Mouse (Mus musculus): ENCODE data around the gene Gm10803. TPM values are rescaled to one million over a fixed set of nuclear protein-coding genes. Genes with fewer than 3 reads are reported as not detected.
"Not testable (repeated sequence)": the region's sequence is repeated elsewhere in the genome, so short reads cannot be mapped to it uniquely, and the experiment has no call there.

Gm10803 gene
- polyA plus RNA-seq (2012; ENCODE audit: insufficient read depth, low replicate concordance), result not detected in 2 replicates

DNA sequence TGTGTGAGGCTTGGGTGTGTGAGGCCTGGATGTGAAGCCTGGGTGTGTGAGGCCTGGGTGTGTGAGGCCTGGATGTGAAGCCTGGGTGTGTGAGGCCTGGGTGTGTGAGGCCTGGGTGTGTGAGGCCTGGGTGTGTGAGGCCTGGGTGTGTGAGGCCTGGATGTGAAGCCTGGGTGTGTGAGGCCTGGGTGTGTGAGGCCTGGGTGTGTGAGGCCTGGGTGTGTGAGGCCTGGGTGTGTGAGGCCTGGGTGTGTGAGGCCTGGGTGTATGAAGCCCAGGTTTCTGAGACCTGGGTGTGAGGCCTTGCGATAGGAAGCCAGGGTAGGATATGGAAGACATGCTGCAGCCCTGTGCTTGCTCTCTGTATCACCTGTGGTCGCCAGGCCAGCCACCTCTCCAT lies at the start of gene Gm10803:
Gm10803 (plus strand) TSS at position 301 of the 400 bp plus-strand sequence.
- H3K4me1 ChIP-seq; H3K4me3 ChIP-seq (replicated peaks); H3K36me3 ChIP-seq (replicated peaks; ENCODE audit: low read length): not testable (repeated sequence)
- H3K27me3 ChIP-seq (replicated peaks), result peaks cover 42% of the 10 kb centered on the region
- H3K9me3 ChIP-seq, result peaks cover 13% of the 10 kb centered on the region

DNA sequence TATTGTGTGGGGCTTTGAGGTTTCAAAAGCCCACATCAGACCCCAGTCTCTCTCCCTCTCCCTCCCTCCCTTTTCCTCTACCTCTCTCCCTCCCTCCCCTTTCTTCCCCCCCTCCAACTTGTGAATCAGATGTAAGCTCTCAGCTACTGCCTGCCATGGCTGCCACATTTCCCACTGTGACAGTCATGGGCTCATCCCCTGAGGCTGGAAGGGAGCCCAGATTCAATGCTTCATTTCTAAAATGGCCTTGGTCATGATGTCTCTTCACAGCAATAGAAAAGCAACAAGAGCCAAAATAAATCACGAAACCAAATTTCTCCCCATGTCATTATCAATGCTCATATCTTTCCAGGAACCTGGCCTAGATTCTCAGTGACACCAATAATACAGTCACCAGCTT lies 49.5 kb upstream of the Gm10803 start:
- TF ChIP-seq GATA1 (IDR thresholded peaks at IDR 0.05; ENCODE audit: borderline replicate concordance, low read length) (no peak), FLI1 (IDR thresholded peaks at IDR 0.05; ENCODE audit: low read length) (no peak)
- Histone ChIP-seq H3K4me1 (no peaks in the 10 kb centered on the region), H3K9me3 (peaks cover 4% of the 10 kb centered on the region; the same call in 1 of the 2 replicates), H3K36me3 (replicated peaks; ENCODE audit: low read length) (no peaks in the 10 kb centered on the region), H3K27me3 (replicated peaks) (peaks cover 42% of the 10 kb centered on the region), H3K4me3 (replicated peaks) (no peak overlapping the region)

GRCm38 (mm10) chr2:93512130-93512529 lies 48.2 kb upstream of the Gm10803 start:
- Histone ChIP-seq H3K9me3 (peaks cover 4% of the 10 kb centered on the region; the same call in 1 of the 2 replicates), H3K27me3 (replicated peaks) (peaks cover 40% of the 10 kb centered on the region), H3K36me3 (replicated peaks; ENCODE audit: low read length) (no peaks in the 10 kb centered on the region), H3K4me3 (replicated peaks) (no peak overlapping the region), H3K4me1 (no peaks in the 10 kb centered on the region)
- TF ChIP-seq GATA1 (IDR thresholded peaks at IDR 0.05; ENCODE audit: borderline replicate concordance, low read length) (no peak), FLI1 (IDR thresholded peaks at IDR 0.05; ENCODE audit: low read length) (no peak)

DNA sequence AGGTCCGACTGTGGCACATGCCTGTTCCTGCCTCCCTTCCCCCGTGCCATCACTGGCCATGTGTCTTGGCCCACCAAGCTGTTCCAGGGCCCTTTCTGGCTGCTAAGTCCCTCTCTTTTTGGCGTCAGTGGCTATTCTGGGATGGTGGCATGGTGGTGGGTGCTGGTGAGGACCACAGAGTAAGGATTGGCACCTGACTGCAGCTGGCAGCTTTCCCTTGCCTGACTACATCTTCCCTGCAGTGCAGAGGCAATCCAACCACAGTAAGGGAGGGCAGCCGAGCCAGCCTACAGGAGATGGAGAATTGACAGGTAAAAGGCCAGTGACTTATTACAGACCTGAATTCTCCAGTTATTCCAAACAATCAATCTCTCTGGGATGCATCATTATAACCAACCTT lies 45.1 kb upstream of the Gm10803 start:
- Histone ChIP-seq H3K4me3 (replicated peaks) (no peak overlapping the region), H3K27me3 (replicated peaks) (peaks cover 49% of the 10 kb centered on the region), H3K9me3 (peaks cover 4% of the 10 kb centered on the region; the same call in 1 of the 2 replicates), H3K36me3 (replicated peaks; ENCODE audit: low read length) (no peaks in the 10 kb centered on the region), H3K4me1 (no peaks in the 10 kb centered on the region)
- TF ChIP-seq FLI1 (IDR thresholded peaks at IDR 0.05; ENCODE audit: low read length) (no peak), GATA1 (IDR thresholded peaks at IDR 0.05; ENCODE audit: borderline replicate concordance, low read length) (no peak)

DNA sequence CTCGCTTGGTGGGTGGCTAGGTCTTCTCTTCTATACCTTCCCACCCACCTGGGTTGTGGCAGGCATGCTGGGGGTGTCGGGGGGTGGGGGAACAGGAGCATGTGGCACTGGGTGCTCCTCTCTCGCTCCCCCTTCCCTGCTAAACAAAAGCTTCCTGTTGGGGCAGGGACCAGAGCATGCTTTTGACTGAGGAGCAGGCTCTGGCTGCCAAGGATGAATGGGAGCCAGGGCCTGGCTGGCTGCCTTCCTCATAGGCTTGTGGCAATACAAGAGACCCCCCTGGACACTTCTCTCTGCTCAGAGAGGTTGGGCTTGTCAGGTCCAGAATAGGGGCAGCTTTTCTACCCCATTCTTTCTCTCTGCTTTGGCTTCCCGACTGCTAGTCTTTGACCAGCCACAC lies 39.3 kb upstream of the Gm10803 start:
- Histone ChIP-seq H3K9me3 (no peaks in the 10 kb centered on the region), H3K36me3 (replicated peaks; ENCODE audit: low read length) (no peaks in the 10 kb centered on the region), H3K4me3 (replicated peaks) (no peak overlapping the region), H3K4me1 (no peaks in the 10 kb centered on the region; the same call in 1 of the 2 replicates), H3K27me3 (replicated peaks) (peaks cover 60% of the 10 kb centered on the region)
- TF ChIP-seq GATA1 (IDR thresholded peaks at IDR 0.05; ENCODE audit: borderline replicate concordance, low read length) (no peak), FLI1 (IDR thresholded peaks at IDR 0.05; ENCODE audit: low read length) (no peak)

- no peak for TF ChIP-seq GATA1 (IDR thresholded peaks at IDR 0.05; ENCODE audit: borderline replicate concordance, low read length)
- TF ChIP-seq FLI1 (IDR thresholded peaks at IDR 0.05; ENCODE audit: low read length), result no peak
- Histone ChIP-seq H3K27me3 (replicated peaks) (peaks cover 57% of the 10 kb centered on the region), H3K4me1 (no peaks in the 10 kb centered on the region; the same call in 1 of the 2 replicates), H3K36me3 (replicated peaks; ENCODE audit: low read length) (no peaks in the 10 kb centered on the region), H3K9me3 (no peaks in the 10 kb centered on the region), H3K4me3 (replicated peaks) (no peak overlapping the region)
These were observed 38.8 kb upstream of the Gm10803 start for GRCm38 (mm10) chr2:93521571-93521970.

- Histone ChIP-seq H3K27me3 (replicated peaks) (peaks cover 55% of the 10 kb centered on the region), H3K4me3 (replicated peaks) (no peak overlapping the region), H3K36me3 (replicated peaks; ENCODE audit: low read length) (no peaks in the 10 kb centered on the region), H3K9me3 (no peaks in the 10 kb centered on the region), H3K4me1 (no peaks in the 10 kb centered on the region; the same call in 1 of the 2 replicates)
- TF ChIP-seq GATA1 (IDR thresholded peaks at IDR 0.05; ENCODE audit: borderline replicate concordance, low read length) (no peak), FLI1 (IDR thresholded peaks at IDR 0.05; ENCODE audit: low read length) (no peak)
These were observed 38.4 kb upstream of the Gm10803 start for GRCm38 (mm10) chr2:93522005-93522404.

DNA sequence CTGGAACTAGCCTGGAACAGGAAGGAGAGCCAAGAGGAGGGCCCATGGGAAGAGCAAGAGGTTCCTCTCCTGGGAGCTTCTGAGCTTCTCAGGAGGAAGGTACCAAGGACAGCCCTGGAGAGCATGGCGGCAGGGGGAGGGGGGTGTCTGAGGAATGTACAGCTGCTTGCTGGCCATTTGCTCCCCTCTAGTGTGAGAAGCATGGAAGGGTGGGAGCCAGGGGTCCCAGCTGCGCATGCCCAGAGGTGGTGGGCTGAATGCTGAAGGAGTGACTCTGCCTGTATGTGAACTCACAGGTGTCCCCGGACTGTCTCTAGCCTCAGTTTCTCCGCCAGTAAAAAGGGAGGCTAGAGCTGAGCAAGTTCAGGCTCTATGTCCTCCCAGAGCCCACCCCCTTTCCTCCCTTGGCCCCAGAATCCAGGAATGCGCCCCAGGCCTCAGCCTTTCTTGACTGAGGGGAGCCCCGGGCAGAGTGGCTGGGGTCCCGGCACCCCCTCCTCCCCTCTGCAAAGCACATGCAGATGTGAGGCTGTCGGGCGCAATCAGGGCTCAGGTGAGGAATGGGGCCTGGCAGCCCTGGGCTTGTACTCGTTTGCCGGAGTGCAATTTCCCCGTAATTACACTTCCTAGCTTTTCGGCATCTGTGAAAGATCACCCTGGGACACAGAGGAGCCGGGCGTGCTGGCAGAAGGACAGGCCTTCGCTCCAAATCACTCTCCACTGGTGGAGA lies 35.2 kb upstream of the Gm10803 start:
- TF ChIP-seq FLI1 (IDR thresholded peaks at IDR 0.05; ENCODE audit: low read length) (no peak), GATA1 (IDR thresholded peaks at IDR 0.05; ENCODE audit: borderline replicate concordance, low read length) (no peak)
- no peaks in the 10 kb centered on the region; the same call in 1 of the 2 replicates for H3K4me1 ChIP-seq
- no peaks in the 10 kb centered on the region for H3K9me3 ChIP-seq
- peaks cover 56% of the 10 kb centered on the region for H3K27me3 ChIP-seq (replicated peaks)
- no peak overlapping the region for H3K4me3 ChIP-seq (replicated peaks)
- no peaks in the 10 kb centered on the region for H3K36me3 ChIP-seq (replicated peaks; ENCODE audit: low read length)

GRCm38 (mm10) chr2:93529602-93530001 lies 30.8 kb upstream of the Gm10803 start:
- Histone ChIP-seq H3K36me3 (replicated peaks; ENCODE audit: low read length) (no peaks in the 10 kb centered on the region), H3K4me1 (no peaks in the 10 kb centered on the region; the same call in 1 of the 2 replicates), H3K4me3 (replicated peaks) (no peak overlapping the region), H3K9me3 (no peaks in the 10 kb centered on the region), H3K27me3 (replicated peaks) (peaks cover 46% of the 10 kb centered on the region)
- TF ChIP-seq GATA1 (IDR thresholded peaks at IDR 0.05; ENCODE audit: borderline replicate concordance, low read length) (no peak), FLI1 (IDR thresholded peaks at IDR 0.05; ENCODE audit: low read length) (no peak)

- H3K27me3 ChIP-seq (replicated peaks), result peaks cover 55% of the 10 kb centered on the region
- 0 out of 2 replicates have a peak, but pooled peaks cover 3% of the 10 kb centered on the region for H3K4me1 ChIP-seq
- H3K4me3 ChIP-seq (replicated peaks), result no peak overlapping the region
- H3K36me3 ChIP-seq (replicated peaks; ENCODE audit: low read length), result no peaks in the 10 kb centered on the region
- H3K9me3 ChIP-seq, result no peaks in the 10 kb centered on the region
- TF ChIP-seq GATA1 (IDR thresholded peaks at IDR 0.05; ENCODE audit: borderline replicate concordance, low read length), result no peak
- TF ChIP-seq FLI1 (IDR thresholded peaks at IDR 0.05; ENCODE audit: low read length), result no peak
These were observed 26.5 kb upstream of the Gm10803 start for GRCm38 (mm10) chr2:93533891-93534290.

Data from megakaryocyte, embryonic 14.5 days (primary cell).